Mouse (Mus musculus) heart, embryonic 14.5 days (tissue): Measurements from ENCODE around the gene Apoh. TPM values are rescaled to one million over a fixed set of nuclear protein-coding genes. Genes with fewer than 3 reads are reported as not detected.

Experiments used
- ATAC-seq: fragments of 200-750 bp; cut with Nextera tagmentation; 2 replicates; pipeline ENCODE4 v1.8.0; 2017; ENCODE audit warnings: low read depth, moderate TSS enrichment; ENCODE audit not compliant: insufficient number of reproducible peaks, insufficient read depth, low FRiP score
- H3K27ac ChIP-seq, 2 experiments: fragments of 200-500 bp in 1 of 2; fragments of 300-500 bp in 1 of 2; sonication (generic) in 1 of 2; replicated peaks in 1 of 2; 2 replicates each; pipeline ENCODE4 v1.5.1; 2012 to 2014; ENCODE audit warnings: low read depth in 2 of 2, low read length in 2 of 2, control low read depth in 1 of 2, mild to moderate bottlenecking in 1 of 2, mixed read lengths in 1 of 2; ENCODE audit not compliant: control insufficient read depth in 1 of 2, insufficient read depth in 1 of 2
- H3K27me3 ChIP-seq: fragments of 300-500 bp; sonication (generic); 2 replicates; pipeline ENCODE4 v1.6.1; 2014; ENCODE audit warnings: mild to moderate bottlenecking, low read length, control low read depth; ENCODE audit not compliant: control insufficient read depth, insufficient read depth
- H3K36me3 ChIP-seq: fragments of 300-500 bp; sonication (generic); 2 replicates; pipeline ENCODE4 v1.6.1; 2014; ENCODE audit warnings: mild to moderate bottlenecking, control low read depth, low read length, mixed read lengths; ENCODE audit not compliant: control insufficient read depth, insufficient read depth
- H3K4me1 ChIP-seq, 2 experiments: fragments of 200-500 bp in 1 of 2; fragments of 300-500 bp in 1 of 2; sonication (generic) in 1 of 2; 2 replicates each; pipeline ENCODE4 v1.6.1; 2012 to 2014; ENCODE audit warnings: low read length in 2 of 2, control low read depth in 1 of 2, mixed read lengths in 1 of 2; ENCODE audit not compliant: control insufficient read depth in 2 of 2, insufficient read depth in 2 of 2
- H3K4me2 ChIP-seq: fragments of 300-500 bp; sonication (generic); 2 replicates; pipeline ENCODE4 v1.6.1; 2014; ENCODE audit warnings: mild to moderate bottlenecking, low read length
- H3K4me3 ChIP-seq, 2 experiments: fragments of 200-500 bp in 1 of 2; fragments of 300-500 bp in 1 of 2; sonication (generic) in 1 of 2; 2 replicates each; pipeline ENCODE4 v1.5.1; 2012 to 2014; ENCODE audit warnings: low read length in 2 of 2, mild to moderate bottlenecking in 2 of 2, control low read depth in 1 of 2, low read depth in 1 of 2, moderate library complexity in 1 of 2; ENCODE audit not compliant: control insufficient read depth in 1 of 2, insufficient read depth in 1 of 2
- H3K9ac ChIP-seq: fragments of 300-500 bp; sonication (generic); 2 replicates; pipeline ENCODE4 v1.6.1; 2014; ENCODE audit warnings: mild to moderate bottlenecking, low read length
- H3K9me3 ChIP-seq: fragments of 300-500 bp; sonication (generic); 2 replicates; pipeline ENCODE4 v1.6.1; 2016; ENCODE audit warnings: low read length, control low read depth; ENCODE audit not compliant: control insufficient read depth
- WGBS: fragments of 180-500 bp; shearing (Covaris S2); extraction: QIAGEN DNeasy Blood & Tissue Kit; methylation state at CpG from one replicate; pipeline ENCODE4 v1.1.7; 2014; 5-methylcytosine and 5-hydroxymethylcytosine counted together
- polyA plus RNA-seq: library from polyadenylated mRNA; unstranded; fragments of >200 nt; fragmentation: Nextera tagmentation; extraction: Ambion mirVana; gene quantifications from 2 replicates; pipeline ENCODE4 v1.2.1, GENCODE M21; 2014

Apoh gene
- polyA plus RNA-seq, 1 experiment from 2014 or later, result not detected

GRCm38 (mm10) chr11:108301036-108301435 is 42.1 kb upstream of the Apoh start:
- Histone ChIP-seq H3K27ac (no peak overlapping the region), H3K9me3 (no peaks in the 10 kb centered on the region), H3K4me3 (no peak overlapping the region), H3K27me3 (no peaks in the 10 kb centered on the region), H3K4me1 (peaks cover 6 to 9% of the 10 kb centered on the region in 2 experiments; a peak in 2 of 4 replicates), H3K4me2 (no peak overlapping the region), H3K9ac (no peak overlapping the region), H3K36me3 (no peaks in the 10 kb centered on the region)
- no peak for ATAC-seq
- 76% methylated on average over 6 of the region's 6 CpGs for WGBS

GRCm38 (mm10) chr11:108301796-108302490 is 41.2 kb upstream of the Apoh start:
- H3K4me2 ChIP-seq, result no peak overlapping the region
- H3K4me1 ChIP-seq, result peaks cover 6 to 9% of the 10 kb centered on the region in 2 experiments; a peak in 3 of 4 replicates
- no peak overlapping the region for H3K9ac ChIP-seq
- 87% methylated on average over 10 of the region's 10 CpGs for WGBS
- no peaks in the 10 kb centered on the region for H3K36me3 ChIP-seq
- H3K27ac ChIP-seq, result no peak overlapping the region
- no peak overlapping the region for H3K4me3 ChIP-seq
- H3K9me3 ChIP-seq, result no peaks in the 10 kb centered on the region
- ATAC-seq, result no peak
- no peaks in the 10 kb centered on the region for H3K27me3 ChIP-seq

GRCm38 (mm10) chr11:108303787-108304186 is 39.4 kb upstream of the Apoh start:
- no peaks in the 10 kb centered on the region for H3K36me3 ChIP-seq
- no peak overlapping the region for H3K27ac ChIP-seq
- peaks cover 12 to 17% of the 10 kb centered on the region in 2 experiments for H3K4me1 ChIP-seq
- no peak overlapping the region for H3K4me3 ChIP-seq
- 93% methylated on average over 4 of the region's 4 CpGs for WGBS
- ATAC-seq, result no peak
- H3K9ac ChIP-seq, result no peak overlapping the region
- H3K4me2 ChIP-seq, result no peak overlapping the region
- no peaks in the 10 kb centered on the region for H3K27me3 ChIP-seq
- no peaks in the 10 kb centered on the region for H3K9me3 ChIP-seq

- Histone ChIP-seq H3K4me3 (no peak overlapping the region), H3K9ac (no peak overlapping the region), H3K27ac (no peak overlapping the region), H3K4me2 (no peak overlapping the region), H3K27me3 (no peaks in the 10 kb centered on the region), H3K36me3 (no peaks in the 10 kb centered on the region), H3K9me3 (no peaks in the 10 kb centered on the region), H3K4me1 (peaks cover 6 to 13% of the 10 kb centered on the region in 2 experiments)
- no peak for ATAC-seq
- whole genome bisulfite sequencing, result 44% methylated on average over 7 of the region's 7 CpGs
Observed at GRCm38 (mm10) chr11:108307258-108307657, 35.9 kb upstream of the Apoh start.

- 93% methylated on average over 5 of the region's 5 CpGs for WGBS
- no peak overlapping the region for H3K4me2 ChIP-seq
Observed at GRCm38 (mm10) chr11:108308253-108308652, 34.9 kb upstream of the Apoh start.

GRCm38 (mm10) chr11:108309791-108310190 is 33.4 kb upstream of the Apoh start:
- Histone ChIP-seq H3K4me3 (no peak overlapping the region), H3K4me1 (peaks cover 13 to 29% of the 10 kb centered on the region in 2 experiments), H3K27ac (no peak overlapping the region), H3K9ac (no peak overlapping the region), H3K36me3 (no peaks in the 10 kb centered on the region), H3K4me2 (no peak overlapping the region), H3K9me3 (no peaks in the 10 kb centered on the region), H3K27me3 (no peaks in the 10 kb centered on the region)
- WGBS, result 93% methylated on average over 5 of the region's 5 CpGs
- no peak for ATAC-seq

More at GRCm38 (mm10) chr11:108308253-108308652, 34.9 kb upstream of the Apoh start:
- Histone ChIP-seq H3K9ac (no peak overlapping the region), H3K27me3 (no peaks in the 10 kb centered on the region), H3K36me3 (no peaks in the 10 kb centered on the region), H3K4me3 (no peak overlapping the region), H3K4me1 (peaks cover 9 to 16% of the 10 kb centered on the region in 2 experiments), H3K27ac (no peak overlapping the region), H3K9me3 (no peaks in the 10 kb centered on the region)
- ATAC-seq, result no peak

GRCm38 (mm10) chr11:108311912-108312311 is 31.2 kb upstream of the Apoh start:
- no peaks in the 10 kb centered on the region for H3K27me3 ChIP-seq
- 64% methylated on average over 2 of the region's 2 CpGs for WGBS
- H3K9ac ChIP-seq, result no peak overlapping the region
- ATAC-seq, result no peak
- H3K4me1 ChIP-seq, result peaks cover 13 to 30% of the 10 kb centered on the region in 2 experiments
- no peak overlapping the region for H3K27ac ChIP-seq
- H3K9me3 ChIP-seq, result no peaks in the 10 kb centered on the region
- no peaks in the 10 kb centered on the region for H3K36me3 ChIP-seq
- H3K4me2 ChIP-seq, result no peak overlapping the region
- H3K4me3 ChIP-seq, result no peak overlapping the region

GRCm38 (mm10) chr11:108312516-108312915 is 30.6 kb upstream of the Apoh start:
- H3K4me2 ChIP-seq, result no peak overlapping the region
- H3K4me3 ChIP-seq, result no peak overlapping the region
- ATAC-seq, result no peak
- WGBS, result 74% methylated on average over 5 of the region's 5 CpGs
- no peaks in the 10 kb centered on the region for H3K27me3 ChIP-seq
- no peaks in the 10 kb centered on the region for H3K9me3 ChIP-seq
- H3K27ac ChIP-seq, result no peak overlapping the region
- no peaks in the 10 kb centered on the region for H3K36me3 ChIP-seq
- peaks cover 7 to 24% of the 10 kb centered on the region in 2 experiments for H3K4me1 ChIP-seq
- no peak overlapping the region for H3K9ac ChIP-seq
